Mouse (Mus musculus) frontal cortex, postnatal 25 days (tissue): ENCODE results near the gene Colec11.

Experiments used
- DNase-seq, 2 experiments: peaks; one replicate each; pipeline ENCODE4 v3.0.0; 2022; ENCODE audit warnings: low spot score in 2 of 2

Gene Colec11

DNA sequence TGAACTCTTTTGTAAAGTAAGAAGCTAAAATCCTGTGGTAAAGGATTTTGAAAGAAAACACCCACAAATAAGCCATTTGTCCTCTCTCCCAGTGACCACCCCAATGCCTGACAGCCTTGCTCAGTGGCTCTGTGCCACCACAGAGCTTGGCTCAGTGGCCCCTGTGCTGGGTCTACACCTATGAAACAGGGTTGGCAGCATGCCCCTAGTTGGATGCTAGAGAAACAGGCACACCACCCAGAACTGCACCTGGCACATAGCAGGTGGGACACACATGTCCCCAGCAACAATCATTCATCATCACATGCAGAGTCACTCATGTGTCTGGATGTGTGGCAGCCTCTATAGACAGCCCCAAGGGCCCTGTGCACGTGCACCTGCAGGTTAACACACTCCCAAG, 19.7 kb downstream of the Colec11 start:
- DNase-seq: no peak

DNA sequence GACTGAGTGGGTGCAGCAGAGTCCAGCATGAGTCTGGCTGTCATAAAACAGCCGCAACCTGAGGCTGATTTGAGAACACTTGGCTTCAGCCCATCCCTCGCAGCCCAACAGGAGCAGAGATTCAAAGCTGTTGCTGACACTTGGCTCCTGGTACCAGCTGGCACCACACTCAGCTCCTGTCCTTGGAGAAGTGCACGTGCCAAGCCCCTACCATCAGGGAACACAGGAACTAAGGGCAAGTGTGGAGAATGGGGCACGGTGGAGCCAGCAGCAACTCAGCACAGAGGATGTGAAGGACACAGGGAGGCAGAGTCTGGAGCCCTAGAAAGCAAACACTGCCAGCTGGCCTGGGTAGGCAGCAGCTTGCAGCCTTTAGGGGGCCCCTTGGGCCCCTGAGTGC, 20.9 kb downstream of the Colec11 start:
- no peak for DNase-seq

DNA sequence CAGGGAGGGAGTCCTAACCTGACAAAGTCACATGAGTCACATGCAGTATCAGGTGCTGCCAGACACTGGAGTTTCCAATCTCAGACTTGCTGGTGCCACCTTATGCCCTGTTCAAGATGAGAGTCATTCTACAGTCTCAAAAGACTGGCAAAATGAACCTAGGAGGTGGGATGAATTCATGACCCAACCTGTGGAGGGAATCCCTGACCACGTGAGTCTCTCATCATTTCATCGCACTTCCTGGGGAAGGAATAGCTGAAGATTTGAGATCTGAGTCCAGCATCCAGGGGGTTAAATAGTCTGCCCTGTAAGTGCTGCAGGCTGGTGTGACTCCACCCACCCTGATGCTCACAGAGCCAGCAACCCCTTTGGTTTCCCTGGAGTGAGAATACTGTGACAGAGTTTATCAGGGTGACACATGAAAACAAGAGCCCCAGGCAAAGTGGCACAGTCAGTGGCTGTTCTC, 24.6 kb downstream of the Colec11 start:
- no peak for DNase-seq

DNA sequence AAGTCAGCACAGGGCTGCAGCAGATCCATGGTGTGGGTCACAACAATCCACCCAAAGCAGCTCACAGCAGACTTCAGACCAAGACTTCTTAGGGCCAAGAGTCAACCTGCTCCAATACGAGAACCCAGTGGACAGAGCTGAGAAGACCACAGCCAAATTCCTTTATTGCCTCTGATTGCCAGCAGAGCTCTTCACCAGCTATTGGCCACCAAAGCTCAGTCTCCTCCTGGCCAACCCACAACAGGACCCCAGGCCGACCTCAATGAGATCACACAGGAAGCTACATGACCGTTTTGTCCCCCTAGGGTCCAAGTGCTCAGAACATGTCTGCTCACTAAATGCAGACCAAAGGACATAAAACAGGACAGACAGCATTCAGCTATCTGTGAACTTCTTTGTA, 25.1 kb downstream of the Colec11 start:
- no peak for DNase-seq

DNA sequence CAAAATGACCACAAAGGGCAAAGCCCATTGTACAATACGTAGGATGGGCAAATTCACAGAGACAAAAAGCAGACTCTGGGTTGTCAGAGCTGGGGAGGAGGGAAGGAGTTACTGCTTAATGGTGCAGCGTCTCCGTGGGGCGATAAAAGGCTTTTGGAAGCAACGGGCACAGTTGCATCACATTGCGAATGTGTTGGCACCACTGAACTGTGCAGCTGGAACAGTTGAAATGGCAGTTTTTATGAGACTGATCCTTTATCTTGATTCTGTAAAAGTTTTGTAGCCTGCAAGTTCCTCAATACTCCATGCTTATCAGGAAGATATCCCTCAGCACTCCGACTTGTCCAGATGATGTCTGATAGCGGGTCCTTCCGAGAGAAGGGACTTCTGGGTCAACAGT, 25.5 kb downstream of the Colec11 start:
- DNase-seq: no peak

DNA sequence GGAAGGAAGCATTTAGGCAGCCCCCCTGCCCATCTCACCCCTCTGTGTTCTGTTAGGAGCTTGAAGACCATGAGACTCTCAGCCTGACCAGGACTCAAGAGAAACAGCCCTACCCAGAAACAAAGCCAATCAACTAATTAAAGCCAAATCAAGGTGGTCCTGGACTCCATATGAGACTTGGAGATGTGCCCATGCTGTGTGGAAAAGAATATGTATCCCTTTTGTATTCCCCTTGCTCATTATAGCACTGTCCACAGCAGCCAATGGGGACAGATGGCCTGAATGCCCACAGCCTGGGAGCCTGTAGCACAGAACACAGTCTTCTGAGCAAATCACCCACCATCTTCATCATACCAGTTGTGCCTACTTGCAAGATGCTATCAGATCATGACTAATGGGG, 26.3 kb downstream of the Colec11 start:
- no peak for DNase-seq

DNA sequence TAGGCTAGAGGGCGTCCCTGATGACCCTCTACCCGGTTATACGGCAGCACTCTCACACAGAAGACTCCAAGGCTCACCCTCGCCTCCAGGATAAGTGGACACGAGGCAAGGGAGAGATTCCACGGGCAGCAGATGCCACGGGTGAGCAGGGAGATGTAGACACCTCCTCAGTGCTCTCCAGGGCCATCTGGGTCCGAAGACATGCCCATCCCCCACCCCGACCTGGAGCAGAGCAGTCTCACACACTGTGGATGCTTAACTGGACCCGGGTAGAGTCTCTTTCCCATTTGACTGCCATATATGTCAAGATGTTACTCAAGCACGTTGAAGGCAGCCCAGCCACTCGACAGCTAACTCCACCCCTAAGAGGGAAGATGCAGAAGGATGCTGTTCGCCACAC, 32.7 kb downstream of the Colec11 start:
- no peak for DNase-seq

DNA sequence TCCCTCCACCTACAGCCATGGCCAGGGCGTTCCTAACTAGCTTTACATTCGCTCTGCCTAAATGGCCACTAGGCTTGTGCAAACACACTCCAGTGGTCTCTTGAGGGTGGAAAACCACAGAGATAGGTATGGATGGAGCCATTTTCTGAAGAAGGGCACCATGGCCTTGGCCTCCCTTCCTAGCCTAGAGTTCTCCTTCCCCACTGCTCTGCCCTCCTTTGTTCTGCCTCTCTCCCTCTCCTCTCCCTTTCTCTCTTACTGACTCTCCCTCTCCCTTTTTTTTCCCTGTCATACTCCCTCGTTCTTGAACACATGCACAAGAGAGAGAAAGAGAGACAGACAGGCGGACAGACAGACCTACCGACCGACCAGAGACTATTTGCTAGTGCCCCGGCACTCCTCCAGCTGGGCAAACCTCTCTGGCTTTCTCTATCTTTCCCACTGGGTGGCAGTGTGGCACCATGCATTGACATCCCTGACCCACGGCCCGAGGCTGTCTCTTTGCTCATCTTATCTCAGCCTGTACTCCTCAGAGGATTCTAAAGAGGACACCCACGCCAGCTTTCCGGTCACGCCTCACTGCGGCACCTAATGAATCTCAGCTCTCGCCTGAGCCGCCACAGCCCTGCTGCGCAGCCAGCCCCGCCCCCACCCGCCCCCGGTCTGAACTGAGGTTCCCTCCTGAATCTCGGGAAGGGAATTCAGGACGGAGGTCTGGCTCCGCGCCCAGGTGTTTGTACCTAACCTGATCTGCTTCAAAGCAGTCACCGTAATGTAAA, 33.9 kb downstream of the Colec11 start:
- DNase-seq: peak; percentile 82 to 90

DNA sequence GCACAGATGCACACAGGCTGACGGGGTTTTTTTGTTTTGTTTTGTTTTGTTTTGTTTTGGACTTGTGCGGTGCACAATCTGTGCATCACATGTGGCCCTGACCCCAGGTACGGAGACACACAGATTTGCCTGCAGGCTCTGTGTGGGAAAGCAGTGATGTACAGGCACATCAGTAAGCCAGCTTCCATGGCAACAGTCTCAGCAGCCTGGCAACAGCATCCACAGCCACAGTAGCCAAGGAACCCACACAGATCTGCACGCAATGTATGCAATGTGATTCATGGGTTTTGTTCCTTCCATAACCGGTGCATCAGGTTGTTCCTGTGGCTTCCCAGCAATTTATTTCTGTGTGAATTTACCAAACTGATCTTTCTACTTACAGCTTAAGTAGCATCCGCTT, 35.2 kb downstream of the Colec11 start:
- peak; percentile 36 to 56 for DNase-seq

DNA sequence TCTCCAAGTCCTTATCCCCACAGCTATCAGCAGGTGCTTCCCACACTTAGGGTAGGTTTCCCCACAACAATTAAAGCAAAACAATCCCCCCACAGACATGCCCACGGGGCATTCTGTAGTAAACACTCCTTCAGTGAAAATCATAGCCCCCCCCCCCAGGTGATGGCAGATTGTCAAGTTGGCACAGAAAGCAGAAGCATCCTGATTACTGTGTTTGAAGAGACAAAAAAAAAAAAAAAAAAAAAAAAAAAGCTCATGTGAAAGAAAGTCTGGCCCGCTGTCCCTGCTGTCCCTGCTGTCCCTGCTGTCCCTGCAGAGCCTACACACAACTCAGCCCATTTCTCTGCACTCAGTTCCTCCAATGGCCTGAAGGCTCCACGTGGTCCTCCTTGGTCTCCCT, 39.1 kb downstream of the Colec11 start:
- no peak for DNase-seq

DNA sequence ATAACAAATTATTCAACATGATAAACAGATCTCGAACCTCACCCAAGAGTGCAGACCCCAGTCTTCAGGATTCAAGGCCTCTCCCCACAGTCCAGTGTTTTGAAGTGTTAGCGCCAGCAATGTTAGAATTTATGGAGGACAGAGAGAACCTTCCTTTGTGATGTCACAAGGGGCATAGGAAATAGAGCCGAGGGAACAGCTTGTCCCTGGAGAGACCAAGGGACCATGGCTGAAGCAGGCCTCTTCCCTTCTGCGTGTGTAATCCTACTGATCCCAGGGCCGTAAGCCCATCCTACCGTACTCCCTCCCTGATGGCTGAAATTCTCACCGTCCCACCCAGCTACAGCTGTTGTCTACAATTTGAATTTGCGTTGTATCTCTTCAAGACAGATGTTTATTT, 40.8 kb downstream of the Colec11 start, which contains the start of gene Allc:
TSS of gene Allc (minus strand) at position 101 of the 400 bp plus-strand sequence.
- DNase-seq: no peak

DNA sequence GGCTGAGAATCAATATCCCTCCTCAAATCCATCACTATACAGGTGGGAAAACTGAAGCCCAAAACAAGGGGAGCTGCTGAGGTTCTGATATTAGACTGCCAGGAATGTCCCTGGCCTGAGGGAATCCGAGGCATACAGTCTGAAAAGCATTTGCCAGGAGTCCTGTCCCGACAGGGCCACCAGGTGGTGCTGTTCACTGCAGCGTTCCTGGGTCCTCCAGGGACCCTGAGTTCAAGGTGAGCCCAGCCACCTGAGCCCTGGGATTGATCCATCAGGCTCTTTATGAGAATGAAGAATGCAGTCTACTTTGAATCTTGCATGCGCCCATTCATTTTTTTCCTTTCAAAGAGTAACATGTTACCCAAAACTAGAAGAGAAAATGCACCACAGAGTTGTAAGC, 44.0 kb downstream of the Colec11 start:
- no peak for DNase-seq

DNA sequence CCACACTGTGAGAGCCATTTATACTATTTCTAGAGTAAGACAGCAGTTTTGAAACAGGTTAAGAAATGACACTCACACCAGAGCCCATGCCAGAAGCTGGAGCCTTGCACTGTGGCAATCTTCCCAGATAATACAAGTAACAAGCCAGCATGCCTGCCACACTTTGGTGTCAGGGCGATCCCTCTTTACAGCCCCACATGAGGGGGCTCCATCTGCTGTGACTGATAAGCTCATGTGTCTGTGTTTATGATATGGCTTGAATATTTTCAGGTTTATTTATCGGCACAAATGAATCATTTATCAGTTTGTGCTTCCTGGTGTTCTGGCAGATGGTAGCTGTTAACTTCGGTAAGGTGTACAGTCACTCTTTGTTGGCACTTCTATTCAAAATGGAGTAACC, 45.0 kb downstream of the Colec11 start:
- DNase-seq: no peak

DNA sequence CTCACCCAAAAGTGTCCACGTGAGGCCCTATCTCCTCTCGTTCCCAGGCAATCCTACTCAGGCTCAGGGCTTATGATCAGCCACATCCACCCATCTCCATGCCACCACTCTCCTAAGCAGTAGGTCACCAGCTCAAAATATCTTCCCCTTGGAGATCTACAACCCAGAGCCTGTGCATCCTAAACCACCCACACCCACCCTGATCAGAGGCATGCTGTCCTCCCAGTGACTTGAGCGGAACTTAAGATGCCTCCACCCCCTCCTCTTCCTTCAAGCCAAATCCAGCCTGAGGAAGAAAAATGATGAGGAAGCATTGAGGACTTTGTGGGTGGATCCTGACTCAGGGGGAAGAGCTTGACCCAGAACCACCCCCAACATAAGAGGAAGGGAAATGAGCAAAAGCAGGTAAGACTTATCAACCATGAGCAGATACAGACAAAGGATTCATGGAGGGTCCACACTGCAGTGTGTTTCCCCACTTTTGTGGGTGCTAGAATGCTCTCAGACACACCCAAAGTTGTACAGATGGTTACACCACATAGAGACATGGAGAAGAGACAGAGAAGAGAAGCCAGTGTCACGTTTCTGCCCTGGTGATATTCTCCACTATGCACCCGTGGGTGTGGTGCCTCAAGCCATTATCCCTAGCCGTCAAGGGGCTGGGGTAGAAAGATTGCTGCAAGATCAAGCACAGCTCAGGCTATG, 47.7 kb downstream of the Colec11 start:
- DNase-seq: no peak

DNA sequence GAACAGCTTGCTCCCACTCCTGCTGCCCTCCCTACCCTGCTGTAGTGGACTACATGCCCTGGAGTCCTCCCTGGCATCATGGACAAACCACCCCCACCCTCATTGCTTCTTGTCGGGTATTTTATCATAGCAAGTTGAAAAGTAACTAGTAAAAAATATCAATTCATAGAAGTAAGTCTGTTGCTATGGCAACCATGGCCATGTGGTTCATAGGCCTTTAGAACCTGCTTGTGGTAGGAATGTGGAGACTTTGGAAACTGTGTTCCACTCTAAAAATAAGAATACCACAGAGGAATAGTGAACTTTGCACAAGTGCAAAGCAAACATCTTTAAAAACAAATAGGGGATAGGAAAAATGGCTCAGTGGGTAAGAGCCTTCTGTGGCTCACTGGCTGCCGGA, 50.9 kb downstream of the Colec11 start:
- DNase-seq: no peak

DNA sequence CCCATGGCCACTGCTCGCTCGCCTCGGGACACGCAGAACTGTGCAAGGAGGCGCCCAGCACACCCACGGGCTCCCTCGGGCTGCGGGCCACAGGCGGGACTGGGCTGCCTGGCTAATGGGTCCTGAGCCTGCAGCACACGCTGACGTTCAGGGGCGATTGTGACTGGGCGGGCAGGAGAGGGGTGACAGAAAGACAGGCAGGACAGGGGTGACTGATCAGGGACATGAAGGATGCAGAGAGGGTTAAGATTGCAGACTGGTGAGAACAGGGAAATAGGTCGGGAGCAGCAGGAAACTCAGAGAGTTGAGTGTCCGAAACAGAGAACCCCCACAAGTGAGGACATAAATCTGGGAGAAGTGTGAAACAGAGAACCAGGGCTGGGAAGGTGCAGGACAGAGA, 70.9 kb downstream of the Colec11 start, which contains the start of gene Dcdc2c:
TSS of gene Dcdc2c (minus strand) at position 101 of the 400 bp plus-strand sequence.
- DNase-seq: no peak

DNA sequence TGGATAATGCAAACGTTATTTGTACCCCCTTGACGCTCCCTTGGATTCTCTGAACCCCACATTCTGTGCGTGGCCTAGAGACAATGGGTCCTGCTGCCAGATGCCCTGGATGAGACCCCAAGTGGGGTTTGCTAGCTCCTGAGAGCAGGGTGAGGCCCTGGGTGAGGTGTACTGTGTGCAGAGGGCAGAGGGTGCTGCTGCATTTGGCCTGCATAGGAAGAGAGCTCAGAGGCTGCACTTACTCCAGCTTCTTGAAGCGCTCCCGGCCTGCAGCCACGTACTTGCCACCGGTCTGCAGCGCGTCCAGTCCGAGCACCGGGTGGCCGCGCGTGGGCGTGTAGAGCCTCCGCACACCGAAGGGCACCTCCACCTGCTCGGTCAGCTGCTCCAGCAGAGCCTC, 71.4 kb downstream of the Colec11 start:
- DNase-seq: no peak

DNA sequence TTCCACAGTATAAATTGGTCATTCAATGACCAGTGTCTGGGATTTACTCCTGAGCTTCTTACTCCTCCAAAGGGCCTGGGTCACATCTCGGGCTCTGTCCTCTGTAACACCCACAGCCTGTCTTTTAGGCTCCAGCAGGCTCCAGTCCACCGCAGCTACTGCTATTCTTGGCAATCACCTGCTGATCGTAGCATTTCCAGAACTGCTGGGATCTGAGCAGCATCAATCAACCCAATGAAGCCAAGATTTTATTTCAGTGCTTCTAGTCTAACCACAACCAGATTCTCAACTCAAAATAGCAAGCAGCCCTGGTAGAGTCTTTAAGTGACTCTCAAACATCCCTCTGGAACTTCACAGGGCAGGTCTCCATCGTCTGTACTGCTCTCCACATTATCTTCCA, 74.3 kb downstream of the Colec11 start:
- no peak for DNase-seq
